Mouse (Mus musculus): ENCODE measurements around the gene Vamp9. TPM values are rescaled to one million over a fixed set of nuclear protein-coding genes. Genes with fewer than 3 reads are reported as not detected.

Gene Vamp9
- total RNA-seq (2021) (1 to 10 TPM in 1 of 2 experiments, under 1 TPM in 1; 0.62 to 1.2 TPM), polyA plus RNA-seq (2012; rRNA removed) (0.67 and 1.0 TPM in 2 replicates)
- long read RNA-seq, partial matches to known transcripts, result 0 of 1 reads
- long read RNA-seq, other reads (novel, unspliced or antisense), result 1 of 1 reads

DNA sequence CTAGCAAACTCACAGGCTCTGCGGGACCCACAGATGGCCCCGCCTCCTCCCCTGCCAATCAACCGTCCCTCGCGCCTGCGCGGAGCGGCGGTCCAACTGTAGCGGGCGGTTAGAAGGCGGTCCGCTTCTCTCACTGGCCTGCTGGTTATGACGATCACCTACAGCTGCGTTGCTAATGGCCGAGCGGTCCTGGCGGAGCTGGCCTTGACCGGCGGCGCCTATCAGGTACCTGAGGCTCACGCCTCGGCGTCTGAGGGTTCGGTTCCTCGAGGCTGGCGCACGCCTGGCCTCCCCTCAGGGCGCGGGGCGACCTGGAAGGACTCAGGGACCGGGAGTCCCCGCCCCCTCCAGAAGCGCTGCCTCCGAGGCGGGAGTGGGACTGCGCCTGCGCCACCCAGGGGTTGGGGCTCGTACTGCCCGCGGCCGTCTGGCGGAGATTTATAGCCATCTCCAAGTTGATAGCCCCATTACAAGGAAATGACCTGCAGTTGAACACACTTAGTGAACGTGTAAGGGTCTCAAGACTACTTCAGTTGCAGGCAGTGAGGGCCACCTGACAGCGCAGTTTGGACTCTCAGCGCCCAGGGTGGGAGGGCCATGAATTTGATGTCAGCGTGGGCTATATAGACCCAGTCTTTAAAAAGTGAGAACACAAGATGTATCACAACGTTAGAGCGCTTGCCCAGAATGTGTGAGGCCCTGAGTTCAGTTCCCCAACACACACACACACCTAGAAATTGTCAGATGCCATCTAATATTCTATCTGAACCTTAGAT lies at the start of gene Vamp9:
TSS of gene Vamp9 (plus strand) at position 74 of the 776 bp plus-strand sequence.
- DNase-seq, result peak; percentile 97

- DNase-seq, result no peak
Observed at GRCm38 (mm10) chr5:99857106-99857637, 48.9 kb upstream of the Vamp9 start.

- no peak for DNase-seq
Observed at GRCm38 (mm10) chr5:99859637-99860433, 46.2 kb upstream of the Vamp9 start.

DNA sequence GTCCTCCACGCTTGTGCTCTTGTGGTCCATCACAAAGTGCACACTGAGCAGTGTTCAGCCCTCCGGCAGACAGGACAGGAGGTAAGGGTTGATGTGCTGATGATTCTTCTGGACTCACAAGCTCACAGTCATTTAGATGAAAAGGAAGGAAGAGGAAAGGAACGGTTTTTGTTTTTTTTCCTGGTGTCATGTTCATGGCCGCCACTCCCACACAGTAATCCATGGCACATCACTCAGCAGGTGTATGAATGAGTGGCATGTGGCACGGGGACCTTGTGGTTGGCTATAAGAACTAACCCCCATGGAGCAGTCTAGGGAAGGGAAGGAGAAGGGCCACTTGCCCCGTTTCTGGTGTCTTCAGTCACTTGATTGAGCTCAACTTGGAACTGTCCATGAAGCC lies 44.2 kb upstream of the Vamp9 start:
- DNase-seq, result no peak

DNA sequence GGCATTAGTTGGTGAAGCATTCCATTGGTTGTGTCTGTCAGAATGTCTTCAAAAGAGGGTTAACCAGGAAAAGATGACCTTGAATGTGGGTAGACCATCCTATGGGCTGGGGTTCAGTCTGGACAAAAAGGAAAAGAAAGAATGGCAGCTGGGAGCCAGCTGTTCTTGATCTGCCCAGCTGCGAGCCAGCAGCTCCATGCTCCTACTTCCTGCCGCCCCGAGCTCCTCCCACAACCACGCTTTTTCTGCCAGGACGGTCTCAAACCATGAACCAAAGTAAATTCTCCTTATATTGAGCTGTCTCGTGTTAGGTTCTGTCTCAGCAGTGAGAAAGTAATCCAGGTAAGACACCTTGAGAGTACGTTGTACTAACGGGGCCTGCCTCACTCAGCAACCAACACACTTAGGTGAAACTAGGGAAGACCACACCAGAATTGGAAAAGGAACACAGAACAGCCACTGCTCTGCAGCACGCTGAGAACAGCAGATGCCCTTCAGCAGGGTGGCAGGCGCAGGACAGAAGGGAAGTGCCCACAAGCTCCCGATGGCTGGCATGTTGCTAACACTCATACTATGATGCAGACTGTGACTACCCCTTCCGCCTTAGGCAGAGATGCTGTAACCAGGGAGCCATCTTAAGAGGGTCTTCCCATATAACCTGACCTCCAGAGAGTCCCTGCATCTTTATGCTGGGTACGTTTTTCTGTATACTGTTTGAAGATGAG lies 42.2 kb upstream of the Vamp9 start:
- DNase-seq, result no peak

- DNase-seq, result no peak
Observed at GRCm38 (mm10) chr5:99865779-99866178, 40.3 kb upstream of the Vamp9 start.

DNA sequence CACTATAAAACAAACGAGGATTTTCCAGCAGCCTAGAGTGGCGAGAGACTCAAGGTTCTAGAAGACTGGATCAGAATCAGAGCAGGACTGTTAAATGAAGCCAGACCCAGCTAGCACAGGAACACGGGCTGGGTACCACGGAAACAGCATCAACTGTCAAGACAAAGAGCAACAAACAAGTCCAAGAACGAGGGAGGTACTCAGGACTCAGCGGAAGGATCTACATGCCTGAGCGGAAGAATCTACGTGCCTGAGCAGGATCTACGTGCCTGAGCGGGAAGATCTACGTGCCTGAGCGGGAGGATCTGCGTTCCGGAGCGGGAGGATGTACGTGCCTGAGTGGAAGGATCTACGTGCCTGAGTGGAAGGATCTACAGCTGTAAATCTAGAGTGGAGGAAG lies 37.8 kb upstream of the Vamp9 start:
- DNase-seq, result no peak

- DNase-seq, result no peak
Observed at GRCm38 (mm10) chr5:99868923-99869322, 37.1 kb upstream of the Vamp9 start.

- DNase-seq, result peak; percentile 36
Observed at GRCm38 (mm10) chr5:99877565-99877964, 28.5 kb upstream of the Vamp9 start.

GRCm38 (mm10) chr5:99882441-99882840 lies 23.6 kb upstream of the Vamp9 start:
- DNase-seq, result no peak

DNA sequence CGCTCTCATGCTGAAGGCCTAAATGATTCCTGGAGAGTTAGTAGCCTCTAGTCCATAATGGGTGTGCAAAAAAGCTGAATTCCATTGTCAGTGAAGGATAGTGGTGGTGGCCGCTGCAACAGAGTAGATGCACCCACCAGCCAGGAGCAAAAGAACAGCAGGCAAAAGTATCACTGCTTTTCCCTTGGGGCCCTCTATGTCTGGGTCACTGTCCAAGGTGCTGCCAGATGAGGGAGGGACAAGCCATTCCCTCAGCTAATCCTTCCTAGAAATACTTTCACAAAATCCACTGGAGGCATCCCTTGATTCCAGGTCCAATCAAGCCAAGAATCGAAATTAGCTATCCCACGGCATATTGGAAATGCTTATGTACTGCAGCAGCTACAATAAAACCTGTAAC lies 22.0 kb upstream of the Vamp9 start:
- DNase-seq, result no peak

- no peak for DNase-seq
Observed at GRCm38 (mm10) chr5:99887133-99887532, 18.9 kb upstream of the Vamp9 start.

- peak; percentile 19 for DNase-seq
Observed at GRCm38 (mm10) chr5:99891516-99892441, 14.3 kb upstream of the Vamp9 start.

DNA sequence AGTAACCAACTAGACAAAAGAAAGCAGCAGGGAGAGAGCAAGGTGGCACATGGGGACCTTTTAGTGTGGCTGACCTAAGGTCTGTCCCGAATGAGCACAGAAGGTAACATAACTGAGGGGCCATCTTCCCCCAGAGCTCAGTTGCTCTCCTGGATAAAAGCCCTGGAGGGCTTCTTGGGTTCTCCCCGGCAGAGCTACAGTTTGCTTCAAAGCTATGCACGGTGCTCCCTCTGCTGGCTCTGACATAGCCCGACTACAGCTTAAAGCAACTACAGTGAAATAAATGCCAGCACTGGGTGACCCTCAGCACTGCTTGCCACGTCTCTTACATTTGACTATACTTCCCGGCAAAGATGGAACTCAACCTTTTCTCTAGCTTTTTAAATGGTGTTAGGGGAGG lies 6.0 kb upstream of the Vamp9 start:
- DNase-seq, result peak; percentile 26

DNA sequence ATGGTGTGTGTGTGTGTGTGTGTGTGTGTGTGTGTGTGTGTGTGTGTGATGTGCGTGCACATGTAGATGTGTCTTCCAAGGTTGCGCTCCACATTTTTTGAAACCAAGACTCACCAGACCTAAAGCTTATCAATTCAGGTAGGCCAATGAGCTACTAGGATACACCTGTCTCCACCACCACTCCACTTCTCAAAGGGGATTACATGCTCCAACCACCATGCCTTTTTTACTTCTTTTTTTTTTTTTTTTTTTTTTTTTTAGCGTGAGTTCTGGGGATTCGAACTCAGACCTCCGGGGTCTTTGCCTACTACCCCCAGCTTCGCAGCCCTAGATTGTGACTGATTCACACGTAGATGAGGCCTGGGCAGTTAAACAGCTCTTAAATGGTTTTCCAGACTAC lies 323 bp upstream of the Vamp9 start:
- no peak for DNase-seq

- DNase-seq, result no peak
Observed at GRCm38 (mm10) chr5:99915494-99915893, 9.4 kb downstream of the Vamp9 start.

DNA sequence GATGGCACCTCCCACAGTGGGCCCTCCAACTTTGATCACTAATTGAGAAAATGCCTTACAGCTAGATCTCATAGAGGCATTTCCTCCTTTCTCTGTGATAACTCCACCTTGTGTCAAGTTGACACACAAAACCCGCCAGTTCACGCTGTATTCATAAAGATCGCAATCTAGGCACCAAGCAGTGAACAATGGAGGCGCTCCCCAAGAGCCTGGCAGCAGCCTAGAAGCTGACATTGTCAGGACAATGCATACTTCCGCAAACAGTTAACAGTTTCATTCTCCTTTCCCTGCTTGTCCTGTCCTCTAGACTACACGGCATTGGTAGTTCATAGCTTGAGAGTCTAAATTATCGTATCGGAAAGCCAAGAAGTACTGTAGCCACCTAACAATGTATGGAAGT lies 16.0 kb downstream of the Vamp9 start:
- no peak for DNase-seq

- peak; percentile 51 for DNase-seq
Observed at GRCm38 (mm10) chr5:99927951-99928350, 21.9 kb downstream of the Vamp9 start.

DNA sequence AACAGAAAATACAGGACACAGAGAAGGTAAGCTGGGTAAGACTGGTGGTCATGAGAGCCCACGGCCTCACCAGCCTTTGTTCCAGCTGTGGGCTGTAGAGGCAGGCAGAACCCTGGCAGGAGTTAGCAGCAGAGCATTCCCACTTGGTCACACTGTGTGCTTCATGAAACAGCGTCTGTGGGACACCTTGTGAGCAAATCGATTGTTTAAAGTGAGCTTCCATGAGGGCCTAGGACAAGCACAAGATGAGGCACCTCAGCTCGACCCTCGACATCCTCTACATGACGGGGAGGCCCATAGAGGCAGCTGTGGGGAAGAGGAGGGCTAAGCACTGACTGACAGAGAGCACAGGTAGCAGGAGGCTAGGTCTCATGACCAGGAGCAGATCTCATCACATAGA lies 25.9 kb downstream of the Vamp9 start:
- no peak for DNase-seq

DNA sequence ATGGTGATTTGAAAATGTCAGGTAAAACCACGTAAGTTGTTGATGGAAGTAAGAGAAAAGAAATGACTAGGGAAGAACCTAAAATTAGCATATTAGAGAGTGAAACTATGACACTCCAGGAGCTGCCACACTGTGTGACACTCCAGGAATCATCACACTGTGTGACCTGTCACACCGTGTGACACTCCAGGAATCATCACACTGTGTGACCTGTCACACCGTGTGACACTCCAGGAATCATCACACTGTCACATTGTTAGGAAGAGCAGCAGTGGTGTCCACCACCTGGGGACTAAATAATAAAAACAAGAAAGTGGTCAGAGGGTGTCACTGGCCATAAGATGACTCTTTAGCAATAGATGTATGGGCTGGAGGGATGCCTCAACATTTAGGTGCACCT lies 33.4 kb downstream of the Vamp9 start:
- DNase-seq, result no peak

DNA sequence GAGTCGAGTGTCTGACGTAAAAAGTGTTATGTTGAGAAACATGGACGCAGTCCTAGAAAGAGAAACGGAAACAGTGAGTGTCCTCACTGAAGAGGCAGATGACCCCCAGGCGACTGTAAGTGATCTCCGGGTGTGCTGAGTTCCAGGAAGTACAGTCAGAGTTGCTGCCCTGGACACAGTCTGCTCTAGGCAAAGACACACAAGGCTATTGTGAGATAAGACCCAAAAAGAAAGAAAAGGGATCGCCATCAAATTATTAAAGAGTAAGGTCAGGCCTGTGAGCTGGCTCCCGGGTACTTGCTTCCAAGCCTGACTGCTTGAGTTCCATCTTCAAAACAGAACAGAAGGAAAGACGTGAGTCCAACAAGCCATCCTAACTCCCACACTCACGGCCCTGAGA lies 35.2 kb downstream of the Vamp9 start:
- DNase-seq, result no peak

Data from adrenal gland, adult 2 months (tissue).